In genomic region chr14:31177715-31178114, GRCm38 (mm10) we compare ENCODE assay signal across 19 mouse cellular contexts. TPM values are rescaled to one million over a fixed set of nuclear protein-coding genes. Genes with fewer than 3 reads are reported as not detected.
"Had no signal": no experiment of that assay in that cellular context is flagged by ENCODE, and none has a peak within 500 bp of the region (broad histone marks: within the 10 kb centered on the region; RNA-seq: fewer than 3 reads in every experiment).

No protein-coding gene starts in this region.

- H3K27ac ChIP-seq: macrophage; midbrain, embryonic 13.5 days; midbrain, embryonic 15.5 days; neural tube, embryonic 13.5 days; neural tube, embryonic 15.5 days had no signal

- H3K9me3 ChIP-seq: megakaryocyte, embryonic 14.5 days; midbrain, embryonic 13.5 days; midbrain, embryonic 15.5 days; neural tube, embryonic 13.5 days; neural tube, embryonic 15.5 days had no signal

- H3K4me3 ChIP-seq: megakaryocyte, embryonic 14.5 days; midbrain, embryonic 13.5 days; midbrain, embryonic 15.5 days; neural tube, embryonic 13.5 days; neural tube, embryonic 15.5 days had no signal

- H3K9ac ChIP-seq: lung, embryonic 14.5 days; midbrain, embryonic 13.5 days; midbrain, embryonic 15.5 days; neural tube, embryonic 13.5 days; neural tube, embryonic 15.5 days had no signal

- H3K4me1 ChIP-seq: midbrain, embryonic 13.5 days; midbrain, embryonic 15.5 days; neural tube, embryonic 13.5 days; neural tube, embryonic 15.5 days had no signal

- H3K4me2 ChIP-seq: lung, embryonic 14.5 days; midbrain, embryonic 11.5 days; midbrain, embryonic 13.5 days; midbrain, embryonic 15.5 days; neural tube, embryonic 13.5 days; neural tube, embryonic 15.5 days had no signal

- H3K27me3 ChIP-seq: megakaryocyte, embryonic 14.5 days; midbrain, embryonic 13.5 days; midbrain, embryonic 15.5 days; neural tube, embryonic 13.5 days; neural tube, embryonic 15.5 days had no signal

- DNase-seq: lung, adult 18-20 months; lung, embryonic 14.5 days; lung, postnatal 10 days; retina, postnatal 1 day; right cerebral cortex, adult 18-20 months; right cerebral cortex, postnatal 25 days; right cerebral cortex, postnatal 4 days; spleen, adult 18-20 months; thymus, adult 18-20 months; thymus, postnatal 14 days; thymus, postnatal 36 days had no signal

- ATAC-seq: midbrain, embryonic 13.5 days; midbrain, embryonic 15.5 days had no signal

RNA-seq across cellular contexts. Expression of gene Stab1, which starts 9.3 kb away (rescaled TPM):
- total RNA-seq: monocyte, adult 5-6 weeks had no signal

RNA-seq across cellular contexts. Expression of gene Tnnc1, which starts 30.4 kb away (rescaled TPM):
- total RNA-seq: monocyte, adult 5-6 weeks had no signal

RNA-seq across cellular contexts. Expression of gene Sema3g, which starts 39.9 kb away (rescaled TPM):
- total RNA-seq: monocyte, adult 5-6 weeks had no signal
- polyA plus RNA-seq: macrophage had no signal

RNA-seq across cellular contexts. Expression of gene Nt5dc2, which starts 46.9 kb away (rescaled TPM):
- total RNA-seq: monocyte, adult 5-6 weeks had no signal
